21 mouse cellular contexts compared by ENCODE assay signal in the genomic region with DNA sequence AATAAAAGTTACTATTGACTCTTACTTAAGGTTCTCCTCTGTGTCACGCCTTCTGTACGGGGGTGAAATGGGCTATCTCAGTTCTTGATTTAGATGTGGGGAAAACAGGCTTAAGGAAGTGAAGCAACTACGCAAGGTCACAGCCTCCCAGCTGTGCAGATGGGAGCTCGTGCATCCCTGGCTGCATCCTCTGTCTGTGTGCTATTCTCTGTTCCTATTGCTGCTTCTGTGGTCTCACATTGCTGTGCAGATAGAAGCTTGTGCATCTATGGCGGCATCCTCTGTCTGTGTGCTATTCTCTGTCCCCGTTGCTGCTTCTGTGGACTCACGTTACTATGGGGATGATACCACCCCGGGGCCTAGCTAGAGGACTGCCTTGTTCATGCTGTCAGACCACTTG. TPM values are rescaled to one million over a fixed set of nuclear protein-coding genes. Genes with fewer than 3 reads are reported as not detected.
"Had no signal": no experiment of that assay in that cellular context is flagged by ENCODE, and none has a peak within 500 bp of the region (broad histone marks: within the 10 kb centered on the region; RNA-seq: fewer than 3 reads in every experiment).

No protein-coding gene starts in this region.

- DNase-seq: kidney, adult 18-20 months; kidney, postnatal 10 days; kidney, postnatal 4 days; lung, postnatal 14 days; retina, postnatal 1 day; right cerebral cortex, postnatal 14 days had no signal

- ATAC-seq: intestine, embryonic 15.5 days; liver, embryonic 12.5 days; midbrain, embryonic 15.5 days had no signal

RNA-seq across cellular contexts. Expression of a gene that starts 2.5 kb away (rescaled TPM):
- total RNA-seq: layer of hippocampus, adult 2 months; layer of hippocampus, postnatal 25 days; left cerebral cortex, adult 8-10 months; monocyte, adult 5-6 weeks had no signal
- polyA plus RNA-seq: intestine, embryonic 15.5 days; limb, embryonic 11.5 days; limb, embryonic 15.5 days; liver, embryonic 16.5 days; stomach, embryonic 14.5 days had no signal

RNA-seq across cellular contexts. Expression of a gene that starts 50.4 kb away (rescaled TPM):
- total RNA-seq: monocyte, adult 5-6 weeks had no signal
- polyA plus RNA-seq: intestine, embryonic 15.5 days; kidney, embryonic 14.5 days; limb, embryonic 11.5 days; limb, embryonic 15.5 days; liver, embryonic 12.5 days; liver, embryonic 16.5 days; lung, embryonic 15.5 days; macrophage; midbrain, embryonic 15.5 days; neural tube, embryonic 13.5 days; stomach, embryonic 14.5 days had no signal
